Mouse (Mus musculus) brain, embryonic 14.5 days (tissue): ENCODE measurements around the gene Oxtr.

ENCODE experiments used
- CTCF ChIP-seq: fragments of 200-500 bp; IDR thresholded peaks from 2 replicates; pipeline ENCODE4 v1.5.1; 2012; ENCODE audit warnings: inconsistent platforms, mild to moderate bottlenecking, moderate library complexity, borderline replicate concordance; ENCODE audit not compliant: insufficient read depth, insufficient read length; ENCODE audit errors: extremely low read depth
- POLR2A ChIP-seq: fragments of 200-500 bp; IDR thresholded peaks from 2 replicates; pipeline ENCODE4 v1.6.1; 2012; ENCODE audit warnings: mild to moderate bottlenecking, inconsistent platforms, borderline replicate concordance; ENCODE audit not compliant: poor library complexity, insufficient read depth, insufficient read length, severe bottlenecking; ENCODE audit errors: extremely low read depth

DNA sequence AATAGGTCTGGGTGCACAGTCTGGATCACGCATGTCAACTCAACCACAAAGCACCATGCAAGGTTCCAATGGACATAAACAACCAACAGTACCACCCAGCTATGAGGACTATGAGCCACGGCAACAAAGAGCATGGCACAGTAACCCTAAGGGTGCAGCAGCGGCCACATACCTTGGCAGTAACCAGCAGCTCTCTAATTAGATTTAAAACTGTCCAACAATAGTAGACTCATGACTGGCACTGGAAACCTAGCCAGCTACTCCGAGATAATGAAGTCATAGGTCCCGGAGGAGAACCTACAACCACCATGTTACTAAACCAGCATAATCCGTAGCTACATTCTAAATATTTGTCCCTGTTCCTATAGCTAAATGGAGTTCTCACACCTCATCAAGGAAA, 24.8 kb upstream of the Oxtr start:
- no peak for TF ChIP-seq CTCF
- TF ChIP-seq POLR2A, result no peak
